Mouse (Mus musculus) urinary bladder, postnatal 36 days (tissue): Measurements from ENCODE around the gene Psmc3ip.

Experiments used
- DNase-seq, 2 experiments: peaks; one replicate each; pipeline ENCODE4 v3.0.0; 2022; ENCODE audit warnings: low spot score in 2 of 2, mixed read lengths in 1 of 2

Gene Psmc3ip

GRCm38 (mm10) chr11:101119131-101119760 lies 24.0 kb upstream of the Psmc3ip start:
- no peak for DNase-seq

GRCm38 (mm10) chr11:101118105-101118504 lies 22.9 kb upstream of the Psmc3ip start:
- no peak for DNase-seq

- DNase-seq, result no peak
Observed at GRCm38 (mm10) chr11:101115564-101115963, 20.3 kb upstream of the Psmc3ip start.

- no peak for DNase-seq
Observed at GRCm38 (mm10) chr11:101112186-101112585, 16.9 kb upstream of the Psmc3ip start.

GRCm38 (mm10) chr11:101111178-101111577 lies 15.9 kb upstream of the Psmc3ip start:
- DNase-seq, result no peak

GRCm38 (mm10) chr11:101110708-101111107 lies 15.5 kb upstream of the Psmc3ip start:
- no peak for DNase-seq

GRCm38 (mm10) chr11:101109351-101109750 lies 14.1 kb upstream of the Psmc3ip start:
- DNase-seq, result no peak

- DNase-seq, result peak in 1 of 2 experiments; percentile 31
Observed at GRCm38 (mm10) chr11:101103011-101103410, 7.8 kb upstream of the Psmc3ip start.

GRCm38 (mm10) chr11:101098231-101098630 lies 3.0 kb upstream of the Psmc3ip start:
- DNase-seq, result no peak

- no peak for DNase-seq
Observed at GRCm38 (mm10) chr11:101094930-101095313, 314 bp downstream of the Psmc3ip start.

GRCm38 (mm10) chr11:101089931-101090330 lies 5.3 kb downstream of the Psmc3ip start:
- no peak for DNase-seq

GRCm38 (mm10) chr11:101087682-101088055 lies 7.6 kb downstream of the Psmc3ip start:
- DNase-seq, result no peak

- DNase-seq, result peak; percentile 84 to 90
Observed at GRCm38 (mm10) chr11:101086756-101087681, 8.2 kb downstream of the Psmc3ip start, which contains the start of gene Mlx. Gene Mlx (plus strand): TSS chr11:101087277.

GRCm38 (mm10) chr11:101086323-101086674 lies 8.9 kb downstream of the Psmc3ip start:
- no peak for DNase-seq

GRCm38 (mm10) chr11:101085617-101086322 lies 9.5 kb downstream of the Psmc3ip start:
- DNase-seq, result no peak

- DNase-seq, result no peak
Observed at GRCm38 (mm10) chr11:101084811-101085210, 10.4 kb downstream of the Psmc3ip start.

GRCm38 (mm10) chr11:101084246-101084645 lies 11.0 kb downstream of the Psmc3ip start:
- DNase-seq, result no peak

- DNase-seq, result peak in 1 of 2 experiments; percentile 45
Observed at GRCm38 (mm10) chr11:101083083-101083697, 12.0 kb downstream of the Psmc3ip start.

- DNase-seq, result peak; percentile 75 to 82
Observed at GRCm38 (mm10) chr11:101082208-101083082, 12.8 kb downstream of the Psmc3ip start, which contains the start of gene Coasy. Gene Coasy (plus strand): TSS chr11:101082565.

- DNase-seq, result no peak
Observed at GRCm38 (mm10) chr11:101081659-101082058, 13.6 kb downstream of the Psmc3ip start.

- no peak for DNase-seq
Observed at GRCm38 (mm10) chr11:101080421-101080820, 14.8 kb downstream of the Psmc3ip start.
